Mouse (Mus musculus): ENCODE results near the gene Cul7. TPM values are rescaled to one million over a fixed set of nuclear protein-coding genes. Genes with fewer than 3 reads are reported as not detected.

The Cul7 gene
- 36.8 TPM for polyA plus RNA-seq (2014; fragmentation: Illumina TruSeq; extraction: RNeasy Lipid Tissue Mini Kit (QIAGEN cat#74804); ENCODE audit: low read depth, low replicate concordance)

GRCm38 (mm10) chr17:46650232-46651031 is at the start of gene Cul7:
TSS of gene Cul7 (plus strand) at chr17:46650337.

GRCm38 (mm10) chr17:46628791-46629684 is 21.1 kb upstream of the Cul7 start, which contains the start of gene Ptk7:
TSS of gene Ptk7 (minus strand) at chr17:46629504.

GRCm38 (mm10) chr17:46645561-46646321 is 4.4 kb upstream of the Cul7 start, which contains the start of the genes Klc4 and Mrpl2:
TSS of gene Klc4 (minus strand) at chr17:46646022.
TSS of gene Mrpl2 (plus strand) at chr17:46646229.

GRCm38 (mm10) chr17:46673850-46674529 is 23.9 kb downstream of the Cul7 start, which contains the start of gene Rrp36:
TSS of gene Rrp36 (minus strand) at chr17:46674352.

GRCm38 (mm10) chr17:46678416-46678815 is 28.3 kb downstream of the Cul7 start, which contains the start of gene Mea1:
TSS of gene Mea1 (plus strand) at chr17:46678793.

GRCm38 (mm10) chr17:46680760-46681373 is 30.7 kb downstream of the Cul7 start, which contains the start of gene Klhdc3:
TSS of gene Klhdc3 (minus strand) at chr17:46680914.

GRCm38 (mm10) chr17:46704887-46705835 is 55.0 kb downstream of the Cul7 start, which contains the start of gene Ppp2r5d:
TSS of gene Ppp2r5d (minus strand) at chr17:46705111.

GRCm38 (mm10) chr17:46710959-46711597 is 60.9 kb downstream of the Cul7 start, which contains the start of gene Pex6:
TSS of gene Pex6 (plus strand) at chr17:46711463.

Other genes with a start within 250 kb of the Cul7 start
- gene Crip3, start 221.4 kb upstream of the Cul7 start, polyA plus RNA-seq (2014; fragmentation: Illumina TruSeq; extraction: RNeasy Lipid Tissue Mini Kit (QIAGEN cat#74804); ENCODE audit: low read depth, low replicate concordance), result 1.2 TPM
- not detected for gene Slc22a7, start 211.9 kb upstream of the Cul7 start, polyA plus RNA-seq (2014; fragmentation: Illumina TruSeq; extraction: RNeasy Lipid Tissue Mini Kit (QIAGEN cat#74804); ENCODE audit: low read depth, low replicate concordance)
- 2.0 TPM for gene Ttbk1, start 162.7 kb upstream of the Cul7 start, polyA plus RNA-seq (2014; fragmentation: Illumina TruSeq; extraction: RNeasy Lipid Tissue Mini Kit (QIAGEN cat#74804); ENCODE audit: low read depth, low replicate concordance)
- gene Dnph1, start 153.6 kb upstream of the Cul7 start, polyA plus RNA-seq (2014; fragmentation: Illumina TruSeq; extraction: RNeasy Lipid Tissue Mini Kit (QIAGEN cat#74804); ENCODE audit: low read depth, low replicate concordance), result 4.1 TPM
- gene Cul9, start 103.9 kb upstream of the Cul7 start, polyA plus RNA-seq (2014; fragmentation: Illumina TruSeq; extraction: RNeasy Lipid Tissue Mini Kit (QIAGEN cat#74804); ENCODE audit: low read depth, low replicate concordance), result 19.3 TPM
- gene Srf, start 94.2 kb upstream of the Cul7 start, polyA plus RNA-seq (2014; fragmentation: Illumina TruSeq; extraction: RNeasy Lipid Tissue Mini Kit (QIAGEN cat#74804); ENCODE audit: low read depth, low replicate concordance), result 30.2 TPM
- 17.2 TPM for gene Ptk7, start 20.8 kb upstream of the Cul7 start, polyA plus RNA-seq (2014; fragmentation: Illumina TruSeq; extraction: RNeasy Lipid Tissue Mini Kit (QIAGEN cat#74804); ENCODE audit: low read depth, low replicate concordance)
- 24.0 TPM for gene Klc4, start 4.3 kb upstream of the Cul7 start, polyA plus RNA-seq (2014; fragmentation: Illumina TruSeq; extraction: RNeasy Lipid Tissue Mini Kit (QIAGEN cat#74804); ENCODE audit: low read depth, low replicate concordance)
- 54.7 TPM for gene Mrpl2, start 4.1 kb upstream of the Cul7 start, polyA plus RNA-seq (2014; fragmentation: Illumina TruSeq; extraction: RNeasy Lipid Tissue Mini Kit (QIAGEN cat#74804); ENCODE audit: low read depth, low replicate concordance)
- gene Rrp36, start 24.0 kb downstream of the Cul7 start, polyA plus RNA-seq (2014; fragmentation: Illumina TruSeq; extraction: RNeasy Lipid Tissue Mini Kit (QIAGEN cat#74804); ENCODE audit: low read depth, low replicate concordance), result 23.4 TPM
- gene Mea1, start 28.5 kb downstream of the Cul7 start, polyA plus RNA-seq (2014; fragmentation: Illumina TruSeq; extraction: RNeasy Lipid Tissue Mini Kit (QIAGEN cat#74804); ENCODE audit: low read depth, low replicate concordance), result 127 TPM
- gene Klhdc3, start 30.6 kb downstream of the Cul7 start, polyA plus RNA-seq (2014; fragmentation: Illumina TruSeq; extraction: RNeasy Lipid Tissue Mini Kit (QIAGEN cat#74804); ENCODE audit: low read depth, low replicate concordance), result 58.3 TPM
- gene Ppp2r5d, start 54.8 kb downstream of the Cul7 start, polyA plus RNA-seq (2014; fragmentation: Illumina TruSeq; extraction: RNeasy Lipid Tissue Mini Kit (QIAGEN cat#74804); ENCODE audit: low read depth, low replicate concordance), result 35.1 TPM
- 26.6 TPM for gene Pex6, start 61.1 kb downstream of the Cul7 start, polyA plus RNA-seq (2014; fragmentation: Illumina TruSeq; extraction: RNeasy Lipid Tissue Mini Kit (QIAGEN cat#74804); ENCODE audit: low read depth, low replicate concordance)
- 7.1 TPM for gene Gnmt, start 78.8 kb downstream of the Cul7 start, polyA plus RNA-seq (2014; fragmentation: Illumina TruSeq; extraction: RNeasy Lipid Tissue Mini Kit (QIAGEN cat#74804); ENCODE audit: low read depth, low replicate concordance)
- gene Cnpy3, start 101.9 kb downstream of the Cul7 start, polyA plus RNA-seq (2014; fragmentation: Illumina TruSeq; extraction: RNeasy Lipid Tissue Mini Kit (QIAGEN cat#74804); ENCODE audit: low read depth, low replicate concordance), result 58.1 TPM
- not detected for gene Ptcra, start 113.4 kb downstream of the Cul7 start, polyA plus RNA-seq (2014; fragmentation: Illumina TruSeq; extraction: RNeasy Lipid Tissue Mini Kit (QIAGEN cat#74804); ENCODE audit: low read depth, low replicate concordance)
- 54.6 TPM for gene 2310039H08Rik, start 122.3 kb downstream of the Cul7 start, polyA plus RNA-seq (2014; fragmentation: Illumina TruSeq; extraction: RNeasy Lipid Tissue Mini Kit (QIAGEN cat#74804); ENCODE audit: low read depth, low replicate concordance)
- gene Rpl7l1, start 132.3 kb downstream of the Cul7 start, polyA plus RNA-seq (2014; fragmentation: Illumina TruSeq; extraction: RNeasy Lipid Tissue Mini Kit (QIAGEN cat#74804); ENCODE audit: low read depth, low replicate concordance), result 48.1 TPM
- gene Bicral, start 208.1 kb downstream of the Cul7 start, polyA plus RNA-seq (2014; fragmentation: Illumina TruSeq; extraction: RNeasy Lipid Tissue Mini Kit (QIAGEN cat#74804); ENCODE audit: low read depth, low replicate concordance), result 13.4 TPM
- gene Tbcc, start 240.3 kb downstream of the Cul7 start, polyA plus RNA-seq (2014; fragmentation: Illumina TruSeq; extraction: RNeasy Lipid Tissue Mini Kit (QIAGEN cat#74804); ENCODE audit: low read depth, low replicate concordance), result 21.9 TPM

Measured in adipose tissue, adult 10 weeks (tissue).